8 mouse cellular contexts compared by ENCODE assay signal in genomic region chr9:101078579-101078978, GRCm38 (mm10). TPM values are rescaled to one million over a fixed set of nuclear protein-coding genes. Genes with fewer than 3 reads are reported as not detected.
DNase-seq lines count a peak whose midpoint lies in the region; ATAC-seq and TF ChIP-seq lines count a peak whose summit lies in the region.

No protein-coding gene starts in this region.

- no peak for TF ChIP-seq POLR2A in cortical plate, adult 2 months (IDR thresholded peaks at IDR 0.05; ENCODE audit: extremely low read depth, insufficient read depth, low read length)

- no peaks in the 10 kb centered on the region for H3K9me3 ChIP-seq in kidney, embryonic 16.5 days (ENCODE audit: low read length)

- peak overlapping the region; percentile 10; the same call in 1 of the 2 replicates for H3K9ac ChIP-seq in kidney, embryonic 16.5 days (replicated peaks; ENCODE audit: low read length)

- 0 out of 2 replicates have a peak, but pooled peaks cover 5% of the 10 kb centered on the region for H3K36me3 ChIP-seq in kidney, embryonic 16.5 days (ENCODE audit: insufficient read depth, low read length)

- WGBS in kidney, embryonic 16.5 days = 72% methylated on average over 4 of the region's 4 CpGs

- peaks cover 31% of the 10 kb centered on the region for H3K4me1 ChIP-seq in kidney, embryonic 16.5 days (ENCODE audit: insufficient read depth, low read length)
- peaks cover 5% of the 10 kb centered on the region; the same call in 1 of the 2 replicates for H3K4me1 ChIP-seq in cortical plate, adult 2 months (ENCODE audit: control insufficient read depth, insufficient read depth, low read length)

- no peak for ATAC-seq in kidney, embryonic 16.5 days (ENCODE audit: low FRiP score, low TSS enrichment)

- H3K4me2 ChIP-seq in kidney, embryonic 16.5 days (replicated peaks; ENCODE audit: low read depth, low read length) = peak overlapping the region; percentile 47

- no peaks in the 10 kb centered on the region for H3K27me3 ChIP-seq in kidney, embryonic 16.5 days (ENCODE audit: insufficient read depth, low read length)

- H3K27ac ChIP-seq in kidney, embryonic 16.5 days (ENCODE audit: low read length) = peak overlapping the region; percentile 24; the same call in 1 of the 2 replicates
- H3K27ac ChIP-seq in cortical plate, adult 2 months (ENCODE audit: insufficient read depth, low read length) = no peak overlapping the region

- no peak for TF ChIP-seq CTCF in cortical plate, adult 2 months (IDR thresholded peaks at IDR 0.05; ENCODE audit: extremely low read depth, insufficient read depth, low read length)

- no peak for DNase-seq in kidney, postnatal 4 days
- peak; percentile 58 for DNase-seq in induced T-regulatory cell, adult 2 months (ENCODE audit: low read depth)
- DNase-seq in naive thymus-derived CD4-positive, alpha-beta T cell, adult 2 months (ENCODE audit: low read depth) = peak; percentile 49
- DNase-seq in right cerebral cortex, adult 18-20 months = no peak
- DNase-seq in layer of hippocampus, postnatal 14 days (ENCODE audit: low spot score in 2 of 2) = no peak
- DNase-seq in yolk sac, embryonic 10.5 days (ENCODE audit: low spot score) = no peak

- H3K4me3 ChIP-seq in kidney, embryonic 16.5 days (ENCODE audit: low read length) = peak overlapping the region; percentile 26
- H3K4me3 ChIP-seq in cortical plate, adult 2 months (ENCODE audit: insufficient read depth, low read length) = peak overlapping the region; percentile 3; the same call in 1 of the 2 replicates

RNA-seq across cellular contexts. Expression of gene Msl2, which starts 4.7 kb away (rescaled TPM):
- polyA plus RNA-seq in kidney, embryonic 16.5 days (2015; fragmentation: Nextera tagmentation; extraction: Ambion mirVana) = 3.7 and 4.4 TPM in 2 replicates
- polyA plus RNA-seq in cortical plate, adult 2 months (2012; rRNA removed) = 24.7 and 26.4 TPM in 2 replicates
- total RNA-seq in layer of hippocampus, postnatal 14 days (2021) = 10 to 100 TPM; 55.4 to 55.7 TPM

RNA-seq across cellular contexts. Expression of gene Pccb, which starts 43.9 kb away (rescaled TPM):
- polyA plus RNA-seq in kidney, embryonic 16.5 days (2015; fragmentation: Nextera tagmentation; extraction: Ambion mirVana) = 29.9 and 30.0 TPM in 2 replicates
- 67.1 and 69.9 TPM in 2 replicates for polyA plus RNA-seq in cortical plate, adult 2 months (2012; rRNA removed)
- 10 to 100 TPM; 49.8 to 52.4 TPM for total RNA-seq in layer of hippocampus, postnatal 14 days (2021)

Comparison
In these comparisons a context has a peak if more than half of its experiments do, and no peak if none do; other contexts are left out.
1. DNase-seq: peak in induced T-regulatory cell, adult 2 months (single experiment) and naive thymus-derived CD4-positive, alpha-beta T cell, adult 2 months (single experiment); none in kidney, postnatal 4 days (0 of 2), right cerebral cortex, adult 18-20 months (single experiment), layer of hippocampus, postnatal 14 days (0 of 2) and yolk sac, embryonic 10.5 days (single experiment).